Mouse (Mus musculus) natural killer cell, adult 2 months (primary cell): ENCODE measurements around the gene Gldc.

Source experiments
- DNase-seq, 2 experiments: peaks; one replicate each; pipeline ENCODE4 v3.0.0; 2022; ENCODE audit warnings: low spot score in 2 of 2

The Gldc gene

GRCm38 (mm10) chr19:30158189-30158588 lies 17.0 kb downstream of the Gldc start:
- no peak for DNase-seq

- no peak for DNase-seq
These were observed 18.1 kb downstream of the Gldc start for GRCm38 (mm10) chr19:30157031-30157687.

DNA sequence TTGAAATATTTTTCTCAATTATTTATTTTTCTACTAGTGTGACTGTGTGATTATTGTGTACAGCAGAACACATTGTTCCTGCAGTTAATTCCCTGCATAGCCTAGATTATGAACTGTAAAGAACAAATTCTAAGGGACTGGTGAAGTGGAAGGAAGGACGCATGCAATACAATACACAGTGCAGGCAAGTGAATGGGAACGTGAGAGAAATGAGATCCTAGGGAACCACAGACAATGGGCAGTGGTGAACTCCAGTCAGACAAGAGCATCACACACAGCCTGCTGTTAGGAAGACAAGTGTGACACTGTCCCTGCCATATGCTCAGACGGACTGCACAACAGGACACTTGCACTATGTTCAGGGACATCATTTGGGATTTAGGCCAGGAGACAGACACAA lies 21.5 kb downstream of the Gldc start:
- DNase-seq, result no peak

- DNase-seq, result no peak
These were observed 23.9 kb downstream of the Gldc start for GRCm38 (mm10) chr19:30151290-30151689.

- no peak for DNase-seq
These were observed 25.9 kb downstream of the Gldc start for GRCm38 (mm10) chr19:30149238-30149805.

- DNase-seq, result no peak
These were observed 27.9 kb downstream of the Gldc start for GRCm38 (mm10) chr19:30147306-30147705.

DNA sequence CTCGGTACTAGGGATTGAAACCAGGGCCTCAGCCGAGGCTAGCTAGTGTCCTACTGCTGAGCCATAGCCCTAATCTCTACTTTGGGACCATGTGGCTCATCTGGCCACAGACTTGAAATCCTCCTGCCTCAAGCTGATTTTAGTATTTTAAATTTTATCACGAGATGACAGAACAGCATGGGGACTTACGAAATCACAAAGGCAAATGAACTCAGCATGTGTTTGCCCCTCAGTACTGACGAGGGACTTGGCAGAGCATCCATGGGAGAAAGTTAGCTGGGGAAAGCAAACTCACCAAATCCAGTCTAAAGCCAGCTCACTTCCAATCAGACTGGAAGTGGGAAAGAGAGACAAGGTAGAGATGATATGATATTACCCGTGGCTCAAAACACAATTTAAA lies 28.5 kb downstream of the Gldc start:
- no peak for DNase-seq

DNA sequence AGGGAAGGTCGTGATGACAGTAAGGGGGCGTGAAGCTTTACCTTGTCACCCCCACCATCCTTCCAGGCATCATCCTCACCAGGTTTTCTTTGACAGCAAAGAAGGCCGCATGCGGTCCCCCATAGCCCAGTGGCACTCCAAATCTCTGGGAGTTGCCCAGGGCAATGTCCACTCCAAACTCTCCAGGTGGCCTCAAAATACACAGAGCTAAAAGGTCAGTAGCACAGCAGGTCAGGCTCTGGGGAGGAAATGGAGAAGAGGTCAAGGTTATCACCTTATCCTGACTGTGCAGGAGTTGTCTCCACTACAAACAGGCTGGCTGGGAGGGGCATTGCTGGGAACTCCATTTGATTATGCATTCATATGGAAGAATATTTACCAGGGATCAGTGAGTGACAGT lies 30.1 kb downstream of the Gldc start:
- DNase-seq, result no peak

DNA sequence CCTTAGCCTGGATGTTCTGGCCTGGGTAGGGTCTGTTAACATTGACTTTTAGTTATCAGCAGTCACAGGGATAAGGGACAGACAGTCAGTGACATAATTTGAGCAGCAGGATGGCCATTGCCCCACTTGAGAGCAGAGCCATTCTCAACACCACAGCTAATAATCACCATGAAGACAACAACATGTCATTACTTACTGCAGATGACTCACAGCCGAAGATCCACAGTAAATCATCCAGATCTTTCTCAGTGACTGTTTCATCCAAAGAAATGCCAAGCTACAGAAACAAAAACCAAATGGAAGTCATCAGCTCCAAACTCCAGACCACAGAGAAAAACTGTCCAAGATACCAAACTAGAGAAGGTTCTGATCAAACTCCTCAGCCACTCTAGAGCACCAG lies 38.9 kb downstream of the Gldc start:
- no peak for DNase-seq

DNA sequence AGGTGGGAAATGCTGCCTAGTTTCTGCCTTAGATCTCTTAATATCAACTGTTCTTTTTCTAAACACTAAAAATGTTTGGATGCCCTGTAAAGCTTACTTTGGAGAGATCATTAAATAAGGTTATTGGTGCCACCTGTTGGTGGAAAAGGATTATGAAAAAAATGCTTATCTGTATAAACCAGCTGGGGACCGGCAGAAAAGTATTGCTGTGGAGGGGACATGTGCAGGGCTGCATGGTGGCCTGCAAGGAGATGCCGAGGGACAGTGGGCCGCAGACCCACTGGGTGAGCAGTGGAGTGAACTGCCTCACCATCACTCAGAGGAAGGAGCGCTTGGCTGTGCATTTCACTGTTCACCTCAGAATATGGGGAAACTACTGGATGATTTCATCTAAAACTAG lies 47.1 kb downstream of the Gldc start:
- no peak for DNase-seq

DNA sequence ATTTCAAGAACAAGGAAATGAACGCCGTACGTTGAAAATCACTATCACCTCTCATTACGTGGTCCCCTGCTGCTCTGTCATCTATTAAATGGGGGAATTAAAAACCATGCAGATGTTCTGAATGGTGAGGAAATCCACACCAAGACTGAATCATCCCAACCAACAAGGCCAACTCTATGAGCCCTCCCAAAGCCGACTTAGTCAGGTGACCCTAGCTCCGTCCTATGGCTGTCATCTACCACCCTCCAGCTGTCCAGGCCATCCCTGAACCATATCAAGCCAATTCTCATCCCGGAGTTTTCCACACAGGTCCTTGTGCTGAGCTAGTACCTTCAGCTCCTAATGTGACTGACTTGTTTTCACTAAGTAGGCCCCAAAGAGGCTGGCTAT lies 49.6 kb downstream of the Gldc start:
- DNase-seq, result no peak

DNA sequence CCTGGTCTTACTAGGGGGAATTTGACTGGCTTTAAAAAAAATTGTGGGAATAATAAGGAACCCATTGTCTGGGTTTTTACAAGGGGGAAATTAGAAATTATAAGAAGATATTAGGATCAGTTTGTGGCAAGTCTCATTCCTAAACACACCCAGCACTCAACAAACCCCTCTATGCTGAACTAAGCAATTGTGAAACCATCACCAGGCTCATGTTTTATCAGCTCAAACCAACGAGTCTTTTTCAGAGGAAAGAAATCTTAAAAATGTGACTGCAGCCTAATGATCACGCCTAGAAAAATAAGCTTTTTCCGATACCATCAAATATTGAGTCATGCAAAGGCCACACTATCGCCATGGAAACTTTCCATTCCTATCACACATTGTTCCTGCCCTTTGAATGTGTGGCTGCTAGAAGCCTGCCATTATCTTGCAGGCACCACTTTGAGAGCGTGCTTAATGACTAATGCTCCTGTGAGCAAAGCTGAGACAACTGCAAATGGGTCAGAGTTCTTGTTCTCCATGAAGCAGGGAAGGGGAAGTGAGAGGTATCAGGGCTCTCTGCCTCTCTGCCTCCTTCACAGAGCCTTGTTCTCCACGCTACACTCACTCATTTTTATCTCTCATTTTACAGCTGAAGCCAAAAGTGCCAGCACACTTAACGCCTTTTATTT lies 50.1 kb downstream of the Gldc start:
- no peak for DNase-seq

- no peak for DNase-seq
These were observed 56.6 kb downstream of the Gldc start for GRCm38 (mm10) chr19:30118344-30119312.

DNA sequence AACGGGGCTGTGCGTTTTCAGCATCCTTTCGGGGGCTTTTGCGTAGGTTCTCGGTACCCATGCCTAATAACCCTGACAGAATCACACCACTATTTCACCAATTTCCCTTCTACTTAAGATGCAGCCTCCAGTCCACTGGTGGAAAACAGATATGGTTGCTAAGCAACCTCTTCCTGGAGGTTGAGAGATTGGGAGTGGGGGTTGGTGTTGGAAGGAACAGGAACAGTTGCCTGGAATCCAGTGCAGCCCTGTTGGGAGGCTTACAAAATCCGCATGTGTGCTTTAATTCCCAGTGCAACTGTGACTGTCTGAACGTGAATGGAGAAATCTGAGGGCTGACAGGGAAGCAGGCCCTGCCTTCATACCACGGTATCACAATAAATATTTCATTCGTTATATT lies 57.5 kb downstream of the Gldc start:
- no peak for DNase-seq

DNA sequence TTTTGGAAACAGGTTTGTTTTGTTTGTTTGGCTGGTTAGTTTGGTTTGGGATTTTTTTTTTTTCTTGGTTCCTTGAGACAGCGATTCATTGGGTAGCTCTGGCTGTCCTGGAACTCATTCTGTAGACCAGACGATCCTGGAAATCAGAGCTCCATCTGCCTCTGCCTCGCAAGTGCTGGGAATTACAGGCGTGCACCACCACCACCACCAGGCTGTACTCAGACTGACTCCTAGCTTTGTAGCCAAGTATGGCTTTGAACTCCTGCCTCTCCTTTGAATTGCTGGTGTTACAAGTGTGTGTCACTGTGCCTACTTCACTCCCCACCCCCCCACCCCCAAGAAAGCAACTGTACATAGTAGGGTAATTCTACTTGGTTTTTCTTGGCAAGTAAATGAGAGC lies 58.0 kb downstream of the Gldc start:
- DNase-seq, result no peak

DNA sequence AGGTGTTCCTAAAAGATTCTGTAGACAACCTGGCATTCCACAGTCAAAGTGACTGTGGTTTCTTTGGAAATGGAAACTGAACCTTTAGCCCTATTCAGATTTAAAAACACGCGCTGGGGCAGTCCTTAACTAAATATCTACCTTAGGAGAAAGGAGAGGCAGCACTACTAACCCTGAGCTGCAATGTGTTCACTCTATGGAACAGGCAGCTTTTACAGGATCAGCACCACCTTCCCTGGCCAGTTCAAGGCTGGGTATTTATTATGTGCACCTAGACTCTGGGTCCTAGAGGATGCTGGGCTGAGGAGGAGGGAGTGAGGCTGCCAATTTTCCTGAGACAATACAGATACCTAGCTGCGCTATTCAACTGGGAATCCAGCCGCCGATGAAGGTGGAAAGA lies 59.6 kb downstream of the Gldc start:
- DNase-seq, result no peak

DNA sequence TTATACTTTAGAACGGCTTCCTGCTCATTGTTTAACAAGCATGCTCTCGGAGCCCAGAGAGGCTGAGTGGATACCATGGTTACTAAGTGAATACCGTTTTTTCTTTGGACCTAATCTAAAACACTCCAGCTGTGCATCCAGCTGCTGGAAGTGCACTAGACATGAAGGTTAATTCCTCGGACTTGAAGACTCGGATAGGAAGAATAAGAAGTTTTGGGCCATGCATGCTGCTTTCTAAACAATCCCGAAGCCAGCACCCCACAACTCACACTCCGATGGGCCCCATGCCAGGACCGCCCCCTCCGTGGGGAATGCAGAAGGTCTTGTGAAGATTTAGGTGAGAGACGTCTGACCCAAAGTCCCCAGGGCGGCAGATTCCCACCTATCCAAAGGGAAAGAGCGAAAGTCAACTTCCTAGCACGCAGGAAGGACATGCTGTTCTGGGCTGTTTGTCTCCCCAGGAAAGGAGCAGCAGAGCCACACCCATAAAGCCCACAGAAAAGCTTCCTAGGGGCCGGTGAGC lies 60.2 kb downstream of the Gldc start:
- no peak for DNase-seq

DNA sequence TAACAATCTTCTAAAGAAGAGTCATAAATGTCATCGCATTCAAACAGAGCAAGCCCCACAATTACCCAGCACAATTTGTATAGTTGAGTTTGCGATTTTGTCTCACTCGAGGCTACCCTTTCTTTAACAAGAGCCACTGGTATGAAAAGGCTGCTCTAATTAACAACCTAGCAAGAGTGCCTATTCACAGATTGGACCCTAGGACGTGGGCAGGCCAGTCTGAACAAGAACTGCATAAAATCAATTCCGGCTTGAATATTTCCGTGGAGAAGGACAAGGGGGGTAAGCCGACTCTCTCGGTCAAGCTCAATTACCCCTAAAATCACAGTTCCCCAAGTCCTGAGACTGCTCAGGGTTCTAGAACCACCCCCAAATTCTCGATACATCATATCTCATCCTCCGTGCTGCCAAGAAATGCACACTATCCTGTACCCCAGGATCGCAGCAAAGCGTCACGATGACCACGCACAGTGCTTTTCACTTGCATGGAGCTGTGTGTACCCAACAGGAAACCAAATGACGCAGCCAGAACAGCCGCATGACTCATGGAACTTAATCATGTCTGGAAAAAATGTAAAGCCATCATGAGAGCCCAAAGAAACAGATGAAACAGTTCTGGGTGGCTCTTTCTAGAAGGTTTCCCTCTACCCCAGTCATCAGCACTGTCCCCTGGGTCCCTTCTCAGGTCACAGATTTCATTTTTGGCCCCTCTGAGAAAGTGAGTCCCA lies 62.1 kb downstream of the Gldc start:
- no peak for DNase-seq

GRCm38 (mm10) chr19:30111421-30111820 lies 63.8 kb downstream of the Gldc start:
- DNase-seq, result no peak

- DNase-seq, result no peak
These were observed 66.1 kb downstream of the Gldc start for GRCm38 (mm10) chr19:30109122-30109521.

DNA sequence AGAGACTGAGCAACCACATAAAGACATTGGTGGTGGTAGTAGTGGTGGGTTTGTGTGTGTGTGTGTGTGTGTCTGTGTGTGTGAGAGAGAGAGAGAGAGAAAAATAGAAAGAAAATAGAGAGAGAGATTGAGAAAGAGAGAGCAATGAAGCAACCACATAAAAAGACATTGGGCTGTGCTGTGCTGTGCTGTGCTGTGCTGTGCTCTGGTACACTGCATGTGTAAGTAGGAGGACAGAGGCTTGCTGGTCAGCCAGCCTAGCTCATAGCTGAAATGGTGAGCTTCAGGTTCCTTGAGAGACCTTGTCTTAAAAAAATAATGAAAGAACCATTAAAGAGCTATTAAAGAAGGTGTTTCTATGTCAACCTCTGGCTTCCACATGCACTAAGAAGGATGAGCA lies 66.6 kb downstream of the Gldc start:
- DNase-seq, result no peak
